Mouse (Mus musculus): ENCODE results near the gene Dscaml1. TPM values are rescaled to one million over a fixed set of nuclear protein-coding genes. Genes with fewer than 3 reads are reported as not detected.

The Dscaml1 gene
- polyA plus RNA-seq (2012; rRNA removed), result 1.3 and 2.3 TPM in 2 replicates

DNA sequence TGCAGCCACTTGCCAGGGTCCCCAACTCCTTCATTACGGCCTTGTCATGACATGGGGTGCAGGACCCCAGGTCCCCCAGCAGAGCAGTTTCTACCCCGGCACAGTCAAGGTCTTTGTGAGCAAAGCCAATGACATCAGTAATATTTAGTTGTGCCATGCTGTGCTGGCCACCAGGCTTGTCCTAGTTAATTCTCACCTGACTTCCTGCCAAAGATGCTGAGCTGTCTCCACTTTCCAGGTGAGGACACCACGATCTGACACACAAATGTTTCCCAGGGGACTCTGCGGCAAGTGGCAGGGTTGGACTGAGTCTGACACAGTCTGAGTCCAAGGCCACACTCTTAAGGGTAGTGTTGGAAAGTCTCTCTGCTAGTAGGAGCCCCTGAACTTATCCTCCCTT is at the start of gene Dscaml1:
Dscaml1 (plus strand) TSS at position 173 of the 400 bp plus-strand sequence.
- Histone ChIP-seq H3K4me1 (ENCODE audit: control insufficient read depth, insufficient read depth, insufficient read length) (no peaks in the 10 kb centered on the region), H3K4me3 (ENCODE audit: extremely low read depth, insufficient read depth, insufficient read length) (no peak within 1 kb of the TSS), H3K27ac (ENCODE audit: insufficient read depth, low read length) (no peak within 1 kb of the TSS), H3K36me3 (ENCODE audit: control insufficient read depth, insufficient read depth, low read length) (no peaks in the 10 kb centered on the region), H3K27me3 (ENCODE audit: control insufficient read depth, insufficient read depth, low read length) (peaks cover 12% of the 10 kb centered on the region)
- no peak for DNase-seq (ENCODE audit: low read depth in 1 of 2, low spot score in 2 of 2)
- 78% methylated on average over 4 of the region's 4 CpGs for WGBS
- TF ChIP-seq POLR2A (IDR thresholded peaks at IDR 0.05; ENCODE audit: low read depth, low read length) (no peak), CTCF (IDR thresholded peaks at IDR 0.05; ENCODE audit: extremely low read depth, insufficient read depth, insufficient read length, insufficient replicate concordance) (no peak)

DNA sequence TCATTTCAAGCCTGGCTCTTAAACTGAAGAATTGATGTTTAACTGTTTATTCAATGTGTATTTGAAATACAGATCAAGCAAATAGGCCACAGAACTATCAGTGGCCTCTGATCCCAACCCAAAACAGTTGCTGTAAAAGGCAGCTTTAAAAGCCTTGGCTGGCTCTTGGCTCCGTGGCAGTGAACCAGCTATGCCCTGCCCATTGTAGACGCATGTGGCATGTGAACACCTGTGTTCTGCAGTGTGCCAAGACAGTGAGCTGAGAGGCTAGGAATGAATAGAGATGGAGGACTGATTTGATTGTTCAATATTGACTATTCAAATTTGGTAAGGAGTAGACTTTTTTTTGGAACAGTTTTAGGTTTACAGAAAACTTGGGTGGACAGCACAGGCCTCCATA is 49.5 kb upstream of the Dscaml1 start:
- WGBS, result 72% methylated on average over 2 of the region's 2 CpGs
- H3K4me3 ChIP-seq (ENCODE audit: extremely low read depth, insufficient read depth, insufficient read length), result no peak overlapping the region
- TF ChIP-seq POLR2A (IDR thresholded peaks at IDR 0.05; ENCODE audit: low read depth, low read length), result no peak
- no peak for TF ChIP-seq CTCF (IDR thresholded peaks at IDR 0.05; ENCODE audit: extremely low read depth, insufficient read depth, insufficient read length, insufficient replicate concordance)
- no peaks in the 10 kb centered on the region for H3K4me1 ChIP-seq (ENCODE audit: control insufficient read depth, insufficient read depth, insufficient read length)
- H3K27ac ChIP-seq (ENCODE audit: insufficient read depth, low read length), result no peak overlapping the region
- H3K36me3 ChIP-seq (ENCODE audit: control insufficient read depth, insufficient read depth, low read length), result no peaks in the 10 kb centered on the region
- no peak for DNase-seq (ENCODE audit: low read depth in 1 of 2, low spot score in 2 of 2)
- no peaks in the 10 kb centered on the region for H3K27me3 ChIP-seq (ENCODE audit: control insufficient read depth, insufficient read depth, low read length)

DNA sequence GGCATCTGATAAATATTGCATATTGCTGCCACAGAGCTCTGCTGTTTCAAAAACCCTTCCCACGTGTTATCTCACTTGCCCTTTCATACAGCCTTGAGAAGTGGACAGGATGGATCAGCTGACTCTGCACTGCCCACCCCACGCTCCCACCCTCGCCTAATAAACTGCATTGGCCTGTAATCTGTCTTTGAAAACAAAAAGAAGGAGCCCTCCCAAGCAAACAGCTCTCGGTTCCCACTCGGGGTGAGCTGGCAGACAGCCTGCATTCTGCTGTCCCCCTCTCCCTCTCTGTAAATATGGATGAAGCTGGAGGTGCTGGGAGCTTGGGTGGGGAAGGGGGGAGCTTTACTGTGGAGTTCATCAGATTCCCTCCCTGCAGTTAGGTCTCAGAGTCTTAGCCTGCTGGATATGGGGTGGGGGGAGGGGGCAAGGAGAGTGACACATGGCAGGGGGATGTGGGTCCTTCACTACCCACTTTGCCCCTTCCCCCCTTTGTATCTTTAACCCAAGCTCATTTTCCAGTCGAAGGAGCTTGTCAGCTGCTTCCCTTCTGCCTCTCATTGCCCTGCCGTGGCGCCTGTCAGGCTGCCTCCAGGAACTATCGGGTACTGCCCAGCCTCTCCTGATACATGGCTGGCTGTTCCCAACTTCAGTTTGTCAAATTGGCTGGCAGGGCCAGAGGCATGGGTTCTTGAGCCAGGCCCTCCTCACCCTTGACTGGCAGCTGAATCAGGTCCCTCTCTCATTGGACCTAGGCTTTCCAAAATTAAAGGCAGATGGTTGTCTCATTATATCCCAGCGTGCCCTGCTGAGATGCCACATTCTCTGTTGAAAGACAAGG is 45.8 kb upstream of the Dscaml1 start:
- H3K27me3 ChIP-seq (ENCODE audit: control insufficient read depth, insufficient read depth, low read length), result no peaks in the 10 kb centered on the region
- DNase-seq (ENCODE audit: low read depth in 1 of 2, low spot score in 2 of 2), result no peak
- H3K4me3 ChIP-seq (ENCODE audit: extremely low read depth, insufficient read depth, insufficient read length), result no peak overlapping the region
- WGBS, result 70% methylated on average over 10 of the region's 10 CpGs
- H3K4me1 ChIP-seq (ENCODE audit: control insufficient read depth, insufficient read depth, insufficient read length), result no peaks in the 10 kb centered on the region
- TF ChIP-seq POLR2A (IDR thresholded peaks at IDR 0.05; ENCODE audit: low read depth, low read length), result no peak
- TF ChIP-seq CTCF (IDR thresholded peaks at IDR 0.05; ENCODE audit: extremely low read depth, insufficient read depth, insufficient read length, insufficient replicate concordance), result no peak
- no peak overlapping the region for H3K27ac ChIP-seq (ENCODE audit: insufficient read depth, low read length)
- H3K36me3 ChIP-seq (ENCODE audit: control insufficient read depth, insufficient read depth, low read length), result no peaks in the 10 kb centered on the region

DNA sequence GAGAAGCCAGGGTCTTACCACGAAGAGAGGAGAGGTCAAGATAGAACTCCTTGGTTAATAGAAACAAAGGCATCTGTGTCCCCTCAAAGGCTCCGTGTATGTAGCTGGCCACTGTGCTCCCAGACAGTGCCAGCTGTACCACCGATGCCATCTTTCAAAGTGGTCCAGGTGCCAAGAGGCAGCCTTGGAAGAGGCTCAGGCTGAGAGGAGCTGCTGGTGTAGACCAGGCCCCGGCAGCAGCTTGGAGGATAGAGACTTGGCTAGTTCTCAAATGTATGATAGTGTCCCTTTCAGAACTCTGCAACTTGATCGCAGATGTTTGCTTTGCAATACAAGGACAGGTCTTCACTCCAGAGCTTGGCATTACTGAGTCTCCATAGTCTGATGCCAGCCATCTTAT is 44.1 kb upstream of the Dscaml1 start:
- H3K36me3 ChIP-seq (ENCODE audit: control insufficient read depth, insufficient read depth, low read length), result no peaks in the 10 kb centered on the region
- H3K4me1 ChIP-seq (ENCODE audit: control insufficient read depth, insufficient read depth, insufficient read length), result no peaks in the 10 kb centered on the region
- no peak for TF ChIP-seq POLR2A (IDR thresholded peaks at IDR 0.05; ENCODE audit: low read depth, low read length)
- TF ChIP-seq CTCF (IDR thresholded peaks at IDR 0.05; ENCODE audit: extremely low read depth, insufficient read depth, insufficient read length, insufficient replicate concordance), result no peak
- H3K27me3 ChIP-seq (ENCODE audit: control insufficient read depth, insufficient read depth, low read length), result no peaks in the 10 kb centered on the region
- no peak for DNase-seq (ENCODE audit: low read depth in 1 of 2, low spot score in 2 of 2)
- no peak overlapping the region for H3K27ac ChIP-seq (ENCODE audit: insufficient read depth, low read length)
- no peak overlapping the region for H3K4me3 ChIP-seq (ENCODE audit: extremely low read depth, insufficient read depth, insufficient read length)
- WGBS, result 86% methylated on average over 5 of the region's 5 CpGs

DNA sequence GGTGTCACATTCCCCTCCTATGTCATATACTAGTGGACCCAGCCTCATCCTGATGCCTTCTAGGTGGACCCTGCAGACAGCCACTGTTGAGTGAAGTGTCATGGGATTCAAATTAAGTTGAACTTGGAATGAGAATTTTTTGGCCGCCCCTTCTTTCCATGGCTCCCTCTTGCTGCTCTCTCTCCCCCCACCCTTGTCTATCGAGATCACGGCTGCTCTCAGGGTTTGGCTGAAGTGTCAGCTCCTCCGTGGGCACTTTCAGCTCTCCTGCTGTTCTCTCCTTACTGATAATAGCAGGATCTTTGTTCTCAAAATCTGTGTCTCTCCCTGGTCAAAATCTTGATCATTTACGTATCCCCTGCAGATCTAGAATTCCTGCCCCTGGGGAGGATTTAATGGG is 43.6 kb upstream of the Dscaml1 start:
- WGBS, result 85% methylated on average over 5 of the region's 5 CpGs
- H3K27ac ChIP-seq (ENCODE audit: insufficient read depth, low read length), result no peak overlapping the region
- no peaks in the 10 kb centered on the region for H3K4me1 ChIP-seq (ENCODE audit: control insufficient read depth, insufficient read depth, insufficient read length)
- DNase-seq (ENCODE audit: low read depth in 1 of 2, low spot score in 2 of 2), result no peak
- TF ChIP-seq CTCF (IDR thresholded peaks at IDR 0.05; ENCODE audit: extremely low read depth, insufficient read depth, insufficient read length, insufficient replicate concordance) (no peak), POLR2A (IDR thresholded peaks at IDR 0.05; ENCODE audit: low read depth, low read length) (no peak)
- no peak overlapping the region for H3K4me3 ChIP-seq (ENCODE audit: extremely low read depth, insufficient read depth, insufficient read length)
- no peaks in the 10 kb centered on the region for H3K36me3 ChIP-seq (ENCODE audit: control insufficient read depth, insufficient read depth, low read length)
- H3K27me3 ChIP-seq (ENCODE audit: control insufficient read depth, insufficient read depth, low read length), result no peaks in the 10 kb centered on the region

DNA sequence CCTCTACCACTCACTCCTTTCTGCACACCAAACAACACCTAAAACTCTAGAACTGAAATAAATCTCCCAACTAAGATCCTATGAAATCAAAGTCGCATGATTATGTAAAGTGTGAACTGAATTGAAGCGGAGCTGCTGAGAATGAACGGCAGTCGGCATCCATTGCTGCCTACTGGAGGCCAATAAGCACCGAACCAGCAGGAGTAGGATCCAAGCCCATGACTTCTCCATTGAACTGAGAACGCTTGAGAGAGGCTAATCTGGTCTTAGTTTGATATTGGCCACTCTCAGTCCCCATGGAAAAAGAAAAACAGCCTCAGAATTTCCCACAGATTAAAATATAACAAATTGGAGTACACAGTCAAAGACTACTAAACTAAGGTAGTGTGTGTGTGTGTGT is 42.5 kb upstream of the Dscaml1 start:
- WGBS, result 95% methylated on average over 6 of the region's 6 CpGs
- no peaks in the 10 kb centered on the region for H3K36me3 ChIP-seq (ENCODE audit: control insufficient read depth, insufficient read depth, low read length)
- H3K27ac ChIP-seq (ENCODE audit: insufficient read depth, low read length), result no peak overlapping the region
- no peak for TF ChIP-seq CTCF (IDR thresholded peaks at IDR 0.05; ENCODE audit: extremely low read depth, insufficient read depth, insufficient read length, insufficient replicate concordance)
- TF ChIP-seq POLR2A (IDR thresholded peaks at IDR 0.05; ENCODE audit: low read depth, low read length), result no peak
- no peak for DNase-seq (ENCODE audit: low read depth in 1 of 2, low spot score in 2 of 2)
- no peaks in the 10 kb centered on the region for H3K27me3 ChIP-seq (ENCODE audit: control insufficient read depth, insufficient read depth, low read length)
- no peak overlapping the region for H3K4me3 ChIP-seq (ENCODE audit: extremely low read depth, insufficient read depth, insufficient read length)
- H3K4me1 ChIP-seq (ENCODE audit: control insufficient read depth, insufficient read depth, insufficient read length), result no peaks in the 10 kb centered on the region

DNA sequence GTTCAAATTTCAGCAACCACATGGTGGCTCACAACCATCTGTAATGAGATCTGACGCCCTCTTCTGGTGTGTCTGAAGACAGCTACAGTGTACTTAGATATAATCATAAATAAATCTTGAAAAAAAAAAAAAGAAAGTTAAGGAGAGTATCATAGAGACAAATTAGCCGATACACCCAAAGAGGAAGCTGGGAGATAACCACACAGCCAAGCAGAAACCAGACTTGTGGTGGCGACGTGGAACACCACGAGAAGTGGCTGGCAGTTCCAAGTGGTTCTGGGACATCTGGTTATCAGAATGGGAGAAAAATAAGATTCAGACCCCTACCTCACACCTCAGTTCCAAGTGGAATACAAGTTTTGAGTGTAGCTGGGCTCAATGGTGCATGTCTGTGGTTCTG is 39.7 kb upstream of the Dscaml1 start:
- Histone ChIP-seq H3K27me3 (ENCODE audit: control insufficient read depth, insufficient read depth, low read length) (no peaks in the 10 kb centered on the region), H3K4me1 (ENCODE audit: control insufficient read depth, insufficient read depth, insufficient read length) (no peaks in the 10 kb centered on the region), H3K36me3 (ENCODE audit: control insufficient read depth, insufficient read depth, low read length) (no peaks in the 10 kb centered on the region), H3K27ac (ENCODE audit: insufficient read depth, low read length) (no peak overlapping the region), H3K4me3 (ENCODE audit: extremely low read depth, insufficient read depth, insufficient read length) (no peak overlapping the region)
- 29% methylated on average over 5 of the region's 5 CpGs for WGBS
- no peak for DNase-seq (ENCODE audit: low read depth in 1 of 2, low spot score in 2 of 2)
- TF ChIP-seq CTCF (IDR thresholded peaks at IDR 0.05; ENCODE audit: extremely low read depth, insufficient read depth, insufficient read length, insufficient replicate concordance), result no peak
- no peak for TF ChIP-seq POLR2A (IDR thresholded peaks at IDR 0.05; ENCODE audit: low read depth, low read length)
